ENCODE assay signal across 1 mouse cellular context in genomic region chr2:156743248-156743647, GRCm38 (mm10).
A peak's percentile ranks its signal among the peaks of the same experiment; 100 is the strongest.
TF ChIP-seq lines count a peak whose summit lies in the region.

No protein-coding gene starts in this region.

TF ChIP-seq in CH12.LX, 34 proteins besides CTCF, POLR2A, EP300 and RAD21:
- TF ChIP-seq USF2 (conservative IDR thresholded peaks at IDR 0.05; ENCODE audit: low read depth, low read length) (no peak), TCF12 (IDR thresholded peaks at IDR 0.05; ENCODE audit: low read depth, low read length) (peak; percentile 74; the same call in 1 of the 2 replicates)
